Mouse (Mus musculus) G1E (cell line): ENCODE results near the gene Pitpnc1.

Experiments used
- CTCF ChIP-seq: IDR thresholded peaks from 2 replicates; pipeline ENCODE4 v1.5.1; 2012; ENCODE audit warnings: low read depth, low read length, inconsistent platforms, mixed read lengths
- POLR2AphosphoS5 ChIP-seq: IDR thresholded peaks from 2 replicates; pipeline ENCODE4 v1.6.1; 2012; ENCODE audit warnings: low read depth, low read length, inconsistent platforms; ENCODE audit not compliant: insufficient replicate concordance

- no peak for TF ChIP-seq CTCF
- TF ChIP-seq POLR2AphosphoS5, result no peak
Measured at GRCm38 (mm10) chr11:107201773-107202172, 268.7 kb downstream of the Pitpnc1 start.
